Mouse (Mus musculus): Measurements from ENCODE around the gene Tgif1. TPM values are rescaled to one million over a fixed set of nuclear protein-coding genes. Genes with fewer than 3 reads are reported as not detected.
"Not testable (repeated sequence)": the region's sequence is repeated elsewhere in the genome, so short reads cannot be mapped to it uniquely, and the experiment has no call there.

The Tgif1 gene
- polyA plus RNA-seq, 1 experiment, result 3.5 TPM

GRCm38 (mm10) chr17:70846111-70846644, 7.2 kb downstream of the Tgif1 start:
- DNase-seq, result no peak
- Histone ChIP-seq H3K27me3 (ENCODE audit: control insufficient read depth, insufficient read depth, low read length) (peaks cover 6% of the 10 kb centered on the region; the same call in 1 of the 2 replicates), H3K4me3 (replicated peaks; ENCODE audit: insufficient read depth, low read depth, low read length) (no peak overlapping the region), H3K27ac (ENCODE audit: insufficient read depth, low read length) (no peak overlapping the region), H3K4me1 (ENCODE audit: control insufficient read depth, insufficient read depth, low read length) (peaks cover 13% of the 10 kb centered on the region)
- TF ChIP-seq POLR2A (IDR thresholded peaks at IDR 0.05; ENCODE audit: borderline replicate concordance, insufficient read depth, low read length), result no peak
- no peak for TF ChIP-seq CTCF (IDR thresholded peaks at IDR 0.05; ENCODE audit: borderline replicate concordance, insufficient read depth, low read depth, low read length)
- 86% methylated on average over 8 of the region's 8 CpGs for WGBS

GRCm38 (mm10) chr17:70845543-70845942, 7.8 kb downstream of the Tgif1 start:
- Histone ChIP-seq H3K4me1 (ENCODE audit: control insufficient read depth, insufficient read depth, low read length) (peaks cover 11% of the 10 kb centered on the region), H3K27me3 (ENCODE audit: control insufficient read depth, insufficient read depth, low read length) (peaks cover 6% of the 10 kb centered on the region; the same call in 1 of the 2 replicates), H3K27ac (ENCODE audit: insufficient read depth, low read length) (no peak overlapping the region), H3K4me3 (replicated peaks; ENCODE audit: insufficient read depth, low read depth, low read length) (no peak overlapping the region)
- WGBS, result 96% methylated on average over 2 of the region's 2 CpGs
- DNase-seq, result no peak
- TF ChIP-seq CTCF (IDR thresholded peaks at IDR 0.05; ENCODE audit: borderline replicate concordance, insufficient read depth, low read depth, low read length) (no peak), POLR2A (IDR thresholded peaks at IDR 0.05; ENCODE audit: borderline replicate concordance, insufficient read depth, low read length) (no peak)

GRCm38 (mm10) chr17:70844971-70845370, 8.4 kb downstream of the Tgif1 start:
- 9% methylated on average over 10 of the region's 10 CpGs for WGBS
- H3K4me1 ChIP-seq (ENCODE audit: control insufficient read depth, insufficient read depth, low read length), result peaks cover 9% of the 10 kb centered on the region
- H3K27me3 ChIP-seq (ENCODE audit: control insufficient read depth, insufficient read depth, low read length), result peaks cover 6% of the 10 kb centered on the region; the same call in 1 of the 2 replicates
- TF ChIP-seq POLR2A (IDR thresholded peaks at IDR 0.05; ENCODE audit: borderline replicate concordance, insufficient read depth, low read length), result no peak
- TF ChIP-seq CTCF (IDR thresholded peaks at IDR 0.05; ENCODE audit: borderline replicate concordance, insufficient read depth, low read depth, low read length), result no peak
- H3K4me3 ChIP-seq (replicated peaks; ENCODE audit: insufficient read depth, low read depth, low read length), result no peak overlapping the region
- no peak overlapping the region for H3K27ac ChIP-seq (ENCODE audit: insufficient read depth, low read length)
- peak; percentile 22 to 56 for DNase-seq

GRCm38 (mm10) chr17:70843252-70843651, 10.1 kb downstream of the Tgif1 start:
- WGBS, result 96% methylated on average over 4 of the region's 4 CpGs
- Histone ChIP-seq H3K4me3 (replicated peaks; ENCODE audit: insufficient read depth, low read depth, low read length) (no peak overlapping the region), H3K27me3 (ENCODE audit: control insufficient read depth, insufficient read depth, low read length) (peaks cover 1% of the 10 kb centered on the region; the same call in 1 of the 2 replicates), H3K27ac (ENCODE audit: insufficient read depth, low read length) (no peak overlapping the region), H3K4me1 (ENCODE audit: control insufficient read depth, insufficient read depth, low read length) (peaks cover 3% of the 10 kb centered on the region)
- no peak for DNase-seq
- no peak for TF ChIP-seq CTCF (IDR thresholded peaks at IDR 0.05; ENCODE audit: borderline replicate concordance, insufficient read depth, low read depth, low read length)
- no peak for TF ChIP-seq POLR2A (IDR thresholded peaks at IDR 0.05; ENCODE audit: borderline replicate concordance, insufficient read depth, low read length)

- H3K27me3 ChIP-seq (ENCODE audit: control insufficient read depth, insufficient read depth, low read length), result no peaks in the 10 kb centered on the region; the same call in 1 of the 2 replicates
- TF ChIP-seq POLR2A (IDR thresholded peaks at IDR 0.05; ENCODE audit: borderline replicate concordance, insufficient read depth, low read length), result no peak
- 88% methylated on average over 5 of the region's 5 CpGs for WGBS
- no peaks in the 10 kb centered on the region for H3K4me1 ChIP-seq (ENCODE audit: control insufficient read depth, insufficient read depth, low read length)
- no peak overlapping the region for H3K27ac ChIP-seq (ENCODE audit: insufficient read depth, low read length)
- H3K4me3 ChIP-seq (replicated peaks; ENCODE audit: insufficient read depth, low read depth, low read length), result no peak overlapping the region
- no peak for DNase-seq
These were observed 14.8 kb downstream of the Tgif1 start for GRCm38 (mm10) chr17:70838533-70838932.

- TF ChIP-seq CTCF (IDR thresholded peaks at IDR 0.05; ENCODE audit: borderline replicate concordance, insufficient read depth, low read depth, low read length) (no peak), POLR2A (IDR thresholded peaks at IDR 0.05; ENCODE audit: borderline replicate concordance, insufficient read depth, low read length) (no peak)
- Histone ChIP-seq H3K4me3 (replicated peaks; ENCODE audit: insufficient read depth, low read depth, low read length) (no peak overlapping the region), H3K27me3 (ENCODE audit: control insufficient read depth, insufficient read depth, low read length) (no peaks in the 10 kb centered on the region; the same call in 1 of the 2 replicates), H3K4me1 (ENCODE audit: control insufficient read depth, insufficient read depth, low read length) (no peaks in the 10 kb centered on the region), H3K27ac (ENCODE audit: insufficient read depth, low read length) (no peak overlapping the region)
- WGBS, result 93% methylated on average over 7 of the region's 7 CpGs
- no peak for DNase-seq
These were observed 15.3 kb downstream of the Tgif1 start for GRCm38 (mm10) chr17:70838031-70838430.

- WGBS, result over 99% methylated on average over 5 of the region's 6 CpGs
- not testable (repeated sequence) for H3K27ac ChIP-seq (ENCODE audit: insufficient read depth, low read length); H3K4me3 ChIP-seq (replicated peaks; ENCODE audit: insufficient read depth, low read depth, low read length); H3K27me3 ChIP-seq (ENCODE audit: control insufficient read depth, insufficient read depth, low read length); H3K4me1 ChIP-seq (ENCODE audit: control insufficient read depth, insufficient read depth, low read length); DNase-seq
These were observed 15.9 kb downstream of the Tgif1 start for GRCm38 (mm10) chr17:70837474-70837873.

- no peaks in the 10 kb centered on the region; the same call in 1 of the 2 replicates for H3K27me3 ChIP-seq (ENCODE audit: control insufficient read depth, insufficient read depth, low read length)
- DNase-seq, result no peak
- no peak overlapping the region for H3K27ac ChIP-seq (ENCODE audit: insufficient read depth, low read length)
- WGBS, result 85% methylated on average over 7 of the region's 7 CpGs
- H3K4me1 ChIP-seq (ENCODE audit: control insufficient read depth, insufficient read depth, low read length), result no peaks in the 10 kb centered on the region
- no peak for TF ChIP-seq CTCF (IDR thresholded peaks at IDR 0.05; ENCODE audit: borderline replicate concordance, insufficient read depth, low read depth, low read length)
- TF ChIP-seq POLR2A (IDR thresholded peaks at IDR 0.05; ENCODE audit: borderline replicate concordance, insufficient read depth, low read length), result no peak
- H3K4me3 ChIP-seq (replicated peaks; ENCODE audit: insufficient read depth, low read depth, low read length), result no peak overlapping the region
These were observed 16.5 kb downstream of the Tgif1 start for GRCm38 (mm10) chr17:70836820-70837219.
